Mouse (Mus musculus) natural killer cell, adult 2 months (primary cell): ENCODE measurements around the gene Gcnt2.
"Not testable (repeated sequence)": the region's sequence is repeated elsewhere in the genome, so short reads cannot be mapped to it uniquely, and the experiment has no call there.

Source experiments
- DNase-seq, 2 experiments: peaks; one replicate each; pipeline ENCODE4 v3.0.0; 2022; ENCODE audit warnings: low spot score in 2 of 2

Gene Gcnt2

GRCm38 (mm10) chr13:40904080-40904479 is 44.5 kb downstream of the Gcnt2 start:
- no peak for DNase-seq

- DNase-seq, result no peak
Measured at GRCm38 (mm10) chr13:40906528-40906927, 47.0 kb downstream of the Gcnt2 start.

GRCm38 (mm10) chr13:40907274-40907673 is 47.7 kb downstream of the Gcnt2 start:
- DNase-seq, result no peak

- no peak for DNase-seq
Measured at GRCm38 (mm10) chr13:40908044-40908443, 48.5 kb downstream of the Gcnt2 start.

GRCm38 (mm10) chr13:40909060-40909459 is 49.5 kb downstream of the Gcnt2 start:
- DNase-seq, result no peak

- DNase-seq, result no peak
Measured at GRCm38 (mm10) chr13:40910047-40910446, 50.5 kb downstream of the Gcnt2 start.

- DNase-seq, result no peak
Measured at GRCm38 (mm10) chr13:40911951-40912350, 52.4 kb downstream of the Gcnt2 start.

- no peak for DNase-seq
Measured at GRCm38 (mm10) chr13:40913395-40914018, 54.0 kb downstream of the Gcnt2 start.

GRCm38 (mm10) chr13:40914053-40914585 is 54.6 kb downstream of the Gcnt2 start:
- no peak for DNase-seq

GRCm38 (mm10) chr13:40916321-40917160 is 57.0 kb downstream of the Gcnt2 start:
- DNase-seq, result peak; percentile 36 to 61

GRCm38 (mm10) chr13:40917161-40918091 is 57.9 kb downstream of the Gcnt2 start:
- peak; percentile 58 to 74 for DNase-seq

- peak; percentile 8 to 21 for DNase-seq
Measured at GRCm38 (mm10) chr13:40921326-40922059, 61.9 kb downstream of the Gcnt2 start.

GRCm38 (mm10) chr13:40922311-40922877 is 62.8 kb downstream of the Gcnt2 start:
- peak; percentile 44 to 61 for DNase-seq

GRCm38 (mm10) chr13:40923756-40924315 is 64.3 kb downstream of the Gcnt2 start:
- peak; percentile 66 to 80 for DNase-seq

- DNase-seq, result no peak
Measured at GRCm38 (mm10) chr13:40928192-40928898, 68.8 kb downstream of the Gcnt2 start.

- DNase-seq, result not testable (repeated sequence)
Measured at GRCm38 (mm10) chr13:40931871-40932270, 72.3 kb downstream of the Gcnt2 start.

- DNase-seq, result no peak
Measured at GRCm38 (mm10) chr13:40932573-40932972, 73.0 kb downstream of the Gcnt2 start.

GRCm38 (mm10) chr13:40934341-40934740 is 74.8 kb downstream of the Gcnt2 start:
- DNase-seq, result no peak

GRCm38 (mm10) chr13:40937586-40937985 is 78.0 kb downstream of the Gcnt2 start:
- no peak for DNase-seq
